Mouse (Mus musculus) CH12.LX (cell line): Measurements from ENCODE around the gene Slc38a9. TPM values are rescaled to one million over a fixed set of nuclear protein-coding genes. Genes with fewer than 3 reads are reported as not detected.

Experiments used
- DNase-seq: peaks from one replicate; pipeline ENCODE4 v3.0.0-alpha.2; 2013; ENCODE audit errors: extremely low read depth
- H3K27ac ChIP-seq: 2 replicates; pipeline ENCODE4 v1.5.1; 2012; ENCODE audit warnings: low read depth, mild to moderate bottlenecking, control low read depth, moderate library complexity; ENCODE audit not compliant: insufficient read depth
- H3K27me3 ChIP-seq: replicated peaks from 2 replicates; pipeline ENCODE3; 2012; ENCODE audit warnings: inconsistent platforms
- H3K36me3 ChIP-seq, 2 experiments: replicated peaks in 1 of 2; 2 replicates each; pipeline versions ENCODE3 to v1.6.1; 2012; ENCODE audit warnings: inconsistent platforms in 1 of 2, low read length in 1 of 2, mild to moderate bottlenecking in 1 of 2, mixed read lengths in 1 of 2, moderate library complexity in 1 of 2; ENCODE audit not compliant: control insufficient read depth in 1 of 2, insufficient read depth in 1 of 2
- H3K4me1 ChIP-seq, 2 experiments: 2 replicates each; pipeline ENCODE4 v1.6.1; 2012; ENCODE audit warnings: inconsistent platforms in 1 of 2, moderate library complexity in 1 of 2; ENCODE audit not compliant: insufficient read depth in 2 of 2, control insufficient read depth in 1 of 2
- H3K4me2 ChIP-seq: 2 replicates; pipeline ENCODE4 v1.6.1; 2012; ENCODE audit warnings: low read depth, mild to moderate bottlenecking, control low read depth; ENCODE audit not compliant: poor library complexity, insufficient read depth, severe bottlenecking
- H3K4me3 ChIP-seq, 3 experiments: fragments of 150-350 bp in 1 of 3; sonication (generic) in 1 of 3; replicated peaks in 1 of 3; 2 replicates each; pipeline versions ENCODE3 to v1.5.1; 2011 to 2012; ENCODE audit warnings: low read depth in 2 of 3, low read length in 2 of 3, mild to moderate bottlenecking in 2 of 3, moderate library complexity in 2 of 3, control low read depth in 1 of 3, improper control_type of control experiment in 1 of 3, inconsistent platforms in 1 of 3, mixed read lengths in 1 of 3; ENCODE audit not compliant: poor library complexity in 1 of 3
- H3K79me2 ChIP-seq: replicated peaks from 2 replicates; pipeline ENCODE4 v1.6.1; 2012; ENCODE audit warnings: mild to moderate bottlenecking, moderate library complexity; ENCODE audit not compliant: control insufficient read depth, poor library complexity, insufficient read depth, severe bottlenecking; ENCODE audit errors: extremely low read depth
- H3K9ac ChIP-seq: 2 replicates; pipeline ENCODE4 v1.6.1; 2012; ENCODE audit warnings: low read depth, mild to moderate bottlenecking, control low read depth, moderate library complexity; ENCODE audit not compliant: insufficient read depth
- H3K9me3 ChIP-seq: replicated peaks from 2 replicates; pipeline ENCODE3; 2012; ENCODE audit warnings: low read length, inconsistent platforms, mixed read lengths
- BHLHE40 ChIP-seq: IDR thresholded peaks from 2 replicates; pipeline ENCODE4 v1.6.1; 2011; ENCODE audit warnings: mild to moderate bottlenecking, low read depth, low read length, improper control_type of control experiment
- CHD1 ChIP-seq: IDR thresholded peaks from 2 replicates; pipeline ENCODE4 v1.6.1; 2012; ENCODE audit warnings: low read depth, low read length, improper control_type of control experiment, inconsistent platforms
- CHD2 ChIP-seq: IDR thresholded peaks from 2 replicates; pipeline ENCODE4 v1.6.1; 2011; ENCODE audit warnings: low read length, improper control_type of control experiment
- CTCF ChIP-seq, 2 experiments: IDR thresholded peaks in 1 of 2; conservative IDR thresholded peaks in 1 of 2; 2 replicates each; pipeline ENCODE4 v1.5.1; 2011 to 2012; ENCODE audit warnings: low read depth in 2 of 2, low read length in 2 of 2, improper control_type of control experiment in 1 of 2, inconsistent platforms in 1 of 2, mild to moderate bottlenecking in 1 of 2, moderate library complexity in 1 of 2
- E2F4 ChIP-seq: IDR thresholded peaks from 2 replicates; pipeline ENCODE4 v1.6.1; 2011; ENCODE audit warnings: low read depth, low read length, improper control_type of control experiment; ENCODE audit not compliant: insufficient replicate concordance
- ELF1 ChIP-seq: IDR thresholded peaks from 2 replicates; pipeline ENCODE4 v1.6.1; 2014; ENCODE audit warnings: low read depth, mild to moderate bottlenecking, inconsistent platforms, low read length, improper control_type of control experiment
- ETS1 ChIP-seq: conservative IDR thresholded peaks from 2 replicates; pipeline ENCODE4 v1.6.1; 2012; ENCODE audit warnings: low read depth, mild to moderate bottlenecking, inconsistent platforms, low read length, improper control_type of control experiment, moderate library complexity
- HCFC1 ChIP-seq: IDR thresholded peaks from 2 replicates; pipeline ENCODE4 v1.6.1; 2012; ENCODE audit warnings: low read depth, mild to moderate bottlenecking, inconsistent platforms, low read length, improper control_type of control experiment
- IRF4 ChIP-seq: IDR thresholded peaks from 2 replicates; pipeline ENCODE4 v1.6.1; 2014; ENCODE audit warnings: low read depth, mild to moderate bottlenecking, inconsistent platforms, low read length, improper control_type of control experiment
- JUND ChIP-seq: conservative IDR thresholded peaks from 2 replicates; pipeline ENCODE4 v1.6.1; 2011; ENCODE audit warnings: low read depth, low read length, improper control_type of control experiment
- KAT2A ChIP-seq: IDR thresholded peaks from 2 replicates; pipeline ENCODE4 v1.6.1; 2012; ENCODE audit warnings: low read length, improper control_type of control experiment, inconsistent platforms; ENCODE audit not compliant: insufficient replicate concordance
- MEF2A ChIP-seq: IDR thresholded peaks from 2 replicates; pipeline ENCODE4 v1.6.1; 2014; ENCODE audit warnings: low read depth, mild to moderate bottlenecking, inconsistent platforms, low read length, improper control_type of control experiment, borderline replicate concordance
- MXI1 ChIP-seq: IDR thresholded peaks from 2 replicates; pipeline ENCODE4 v1.6.1; 2011; ENCODE audit warnings: mild to moderate bottlenecking, low read depth, low read length, improper control_type of control experiment
- NELFE ChIP-seq: IDR thresholded peaks from 2 replicates; pipeline ENCODE4 v1.6.1; 2011; ENCODE audit warnings: low read depth, low read length, improper control_type of control experiment
- NRF1 ChIP-seq: IDR thresholded peaks from 2 replicates; pipeline ENCODE4 v1.6.1; 2014; ENCODE audit warnings: low read depth, mild to moderate bottlenecking, inconsistent platforms, low read length, improper control_type of control experiment, moderate library complexity
- POLR2AphosphoS2 ChIP-seq: IDR thresholded peaks from 2 replicates; pipeline ENCODE4 v1.6.1; 2011; ENCODE audit warnings: low read depth, low read length, improper control_type of control experiment
- RAD21 ChIP-seq: IDR thresholded peaks from 2 replicates; pipeline ENCODE4 v1.6.1; 2011; ENCODE audit warnings: low read depth, mild to moderate bottlenecking, low read length, improper control_type of control experiment, moderate library complexity
- TBP ChIP-seq: conservative IDR thresholded peaks from 2 replicates; pipeline ENCODE4 v1.6.1; 2011; ENCODE audit warnings: low read depth, low read length, improper control_type of control experiment
- TCF12 ChIP-seq: IDR thresholded peaks from 2 replicates; pipeline ENCODE4 v1.6.1; 2014; ENCODE audit warnings: low read depth, mild to moderate bottlenecking, inconsistent platforms, low read length, improper control_type of control experiment
- UBTF ChIP-seq: IDR thresholded peaks from 2 replicates; pipeline ENCODE4 v1.6.1; 2012; ENCODE audit warnings: low read depth, mild to moderate bottlenecking, inconsistent platforms, low read length, improper control_type of control experiment, moderate library complexity
- USF2 ChIP-seq: conservative IDR thresholded peaks from 2 replicates; pipeline ENCODE4 v1.6.1; 2011; ENCODE audit warnings: low read depth, low read length, improper control_type of control experiment
- ZNF384 ChIP-seq: IDR thresholded peaks from 2 replicates; pipeline ENCODE4 v1.6.1; 2012; ENCODE audit warnings: low read depth, low read length, improper control_type of control experiment, inconsistent platforms
- dilution Hi-C: fragments of 300-500 bp; cut with MboI; formaldehyde crosslinking; loops from 2 replicates; pipeline ENCODE4 v1.14.3; 2020; ENCODE audit warnings: low sequenced_read_pairs; ENCODE audit not compliant: extremely low pct_unique_long_range_greater_than_20kb, extremely low pct_ligation_motif_present
- in situ Hi-C: fragments of 300-500 bp; cut with MboI; formaldehyde crosslinking; loops from 3 replicates; pipeline ENCODE4 v1.14.3; 2019; ENCODE audit warnings: low sequenced_read_pairs, low pct_ligation_motif_present, low pct_unique_long_range_greater_than_20kb, mixed read lengths
- polyA plus RNA-seq: library from polyadenylated mRNA; unstranded; fragments of >175 nt; gene quantifications from 2 replicates; pipeline ENCODE4 v1.2.1, GENCODE M21; 2012; ENCODE audit warnings: low read depth; ENCODE audit not compliant: insufficient read length
- total RNA-seq, 2 experiments: library from RNA; depleted of rRNA; stranded (reverse); fragments of 300-350 nt in 1 of 2; fragments of >200 nt in 1 of 2; gene quantifications; 2 replicates each; pipeline ENCODE4 v1.2.3; 2012 to 2014

Slc38a9 gene
- total and polyA plus RNA-seq, 3 experiments, result 7.8 to 10.4 (median 10.0) TPM

DNA sequence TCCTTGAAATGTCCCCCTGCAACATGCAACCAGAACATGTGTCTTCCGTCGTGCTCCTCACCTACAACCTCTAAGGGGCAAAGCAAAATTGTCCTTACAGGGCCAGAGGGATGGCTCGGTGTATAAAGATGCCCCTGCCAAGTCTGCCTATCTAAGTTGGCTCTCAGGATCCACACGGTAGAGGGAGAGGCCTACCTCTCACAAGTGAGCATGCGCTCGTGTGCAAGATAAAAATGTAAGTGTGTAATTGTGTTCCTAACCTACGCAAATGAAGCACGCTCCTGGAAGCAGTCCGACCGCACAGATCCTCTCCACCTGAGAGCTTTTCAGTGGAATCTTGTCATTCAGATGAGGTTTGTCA, 86.1 kb downstream of the Slc38a9 start:
- DNase-seq, result no peak
- Histone ChIP-seq H3K9ac (no peak overlapping the region), H3K9me3 (no peaks in the 10 kb centered on the region), H3K4me3 (no peak overlapping the region), H3K4me1 (peaks cover 4 to 36% of the 10 kb centered on the region in 2 experiments; a peak in 2 of 4 replicates), H3K79me2 (no peaks in the 10 kb centered on the region), H3K4me2 (no peak overlapping the region), H3K27me3 (no peaks in the 10 kb centered on the region), H3K36me3 (no peaks in the 10 kb centered on the region), H3K27ac (no peak overlapping the region)
- no peak for TF ChIP-seq NELFE
- no peak for TF ChIP-seq CHD1
- TF ChIP-seq HCFC1, result no peak
- TF ChIP-seq NRF1, result no peak
- no peak for TF ChIP-seq CTCF (conservative IDR thresholded peaks at IDR 0.05 in 1 of 2, IDR thresholded peaks at IDR 0.05 in 1 of 2; ENCODE audit: low read depth in 2 of 2, low read length in 2 of 2)
- no peak for TF ChIP-seq TCF12
- no peak for TF ChIP-seq ELF1
- dilution Hi-C loops, result no loop called here
- in situ Hi-C loops, result no loop called here

- no peaks in the 10 kb centered on the region for H3K36me3 ChIP-seq
- in situ Hi-C loops (no loop called here), dilution Hi-C loops (no loop called here)
- H3K27me3 ChIP-seq, result no peaks in the 10 kb centered on the region
- no peaks in the 10 kb centered on the region for H3K9me3 ChIP-seq
- H3K9ac ChIP-seq, result no peak overlapping the region
- no peak for DNase-seq
- no peak overlapping the region for H3K27ac ChIP-seq
- no peak overlapping the region for H3K4me3 ChIP-seq
- no peaks in the 10 kb centered on the region for H3K79me2 ChIP-seq
- H3K4me1 ChIP-seq, result peaks cover 4 to 43% of the 10 kb centered on the region in 2 experiments; a peak in 2 of 4 replicates
- TF ChIP-seq KAT2A, result no peak
- TF ChIP-seq POLR2AphosphoS2, result no peak
- no peak for TF ChIP-seq ETS1
- TF ChIP-seq IRF4, result no peak
- no peak for TF ChIP-seq MXI1
- no peak for TF ChIP-seq ZNF384
- no peak for TF ChIP-seq E2F4
- no peak for TF ChIP-seq TBP
- TF ChIP-seq MEF2A, result no peak
- TF ChIP-seq NRF1, result no peak
- no peak for TF ChIP-seq USF2
- no peak for TF ChIP-seq CHD2
- no peak for TF ChIP-seq HCFC1
- no peak for TF ChIP-seq UBTF
- no peak for TF ChIP-seq RAD21
- no peak for TF ChIP-seq BHLHE40
- TF ChIP-seq JUND, result no peak
- no peak overlapping the region for H3K4me2 ChIP-seq
Observed at GRCm38 (mm10) chr13:112747808-112748430, 87.4 kb downstream of the Slc38a9 start.
